Comparison of ENCODE assay signal across 9 mouse cellular contexts in the genomic region with DNA sequence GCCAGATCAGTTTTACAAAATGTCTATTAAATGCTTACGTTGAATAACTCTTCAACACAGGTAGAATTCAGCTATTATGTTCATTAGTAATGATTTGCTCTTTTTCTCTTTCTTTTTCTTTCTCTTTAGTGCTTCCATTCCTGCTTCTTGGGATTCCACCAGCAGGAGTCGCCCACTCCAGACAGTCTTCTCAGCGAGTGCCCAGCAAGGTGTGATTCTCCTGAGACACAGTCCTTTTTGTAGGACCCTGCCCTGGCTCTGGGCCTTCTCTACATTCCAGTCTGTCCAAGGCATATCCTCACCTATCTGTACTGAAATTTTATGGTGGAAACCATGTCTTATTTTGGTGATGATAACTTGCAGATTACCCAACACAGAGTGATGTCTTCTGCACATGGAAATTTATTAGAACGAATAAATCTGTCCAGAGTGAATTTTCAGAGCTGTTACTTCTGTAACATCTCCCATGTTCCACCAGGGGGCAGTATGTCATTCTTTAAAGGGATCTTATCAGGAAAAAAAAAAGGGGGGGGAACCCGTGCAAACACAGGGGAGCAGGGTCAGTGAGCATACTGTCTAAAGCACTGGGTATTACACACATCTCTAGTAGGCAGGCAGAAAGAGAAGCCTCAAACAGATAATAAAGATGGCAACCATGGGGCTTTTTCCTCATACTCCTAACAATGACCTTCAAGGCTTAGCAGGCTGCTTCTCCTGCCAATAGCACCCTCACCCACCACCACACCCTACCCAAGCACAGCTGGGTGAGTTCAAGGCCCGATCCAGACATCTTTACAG. TPM values are rescaled to one million over a fixed set of nuclear protein-coding genes. Genes with fewer than 3 reads are reported as not detected.
DNase-seq lines count a peak whose midpoint lies in the region; ATAC-seq and TF ChIP-seq lines count a peak whose summit lies in the region.
"Had no signal": no experiment of that assay in that cellular context is flagged by ENCODE, and none has a peak within 500 bp of the region (broad histone marks: within the 10 kb centered on the region; RNA-seq: fewer than 3 reads in every experiment).

No protein-coding gene starts in this region.

- no peak overlapping the region for H3K4me2 ChIP-seq in neural tube, embryonic 12.5 days (replicated peaks)
- no peak overlapping the region for H3K4me2 ChIP-seq in neural tube, embryonic 15.5 days
- H3K4me2 ChIP-seq in liver, embryonic 11.5 days = no peak overlapping the region
- H3K4me2 ChIP-seq: limb, embryonic 13.5 days had no signal

- H3K27me3 ChIP-seq in cerebellum, adult 2 months (ENCODE audit: control insufficient read depth, insufficient read depth, low read length) = no peaks in the 10 kb centered on the region
- H3K27me3 ChIP-seq in neural tube, embryonic 12.5 days (replicated peaks) = no peaks in the 10 kb centered on the region
- no peaks in the 10 kb centered on the region for H3K27me3 ChIP-seq in neural tube, embryonic 15.5 days (replicated peaks)
- no peaks in the 10 kb centered on the region for H3K27me3 ChIP-seq in liver, embryonic 11.5 days (replicated peaks; ENCODE audit: control insufficient read depth, insufficient read depth, low read length)
- H3K27me3 ChIP-seq: limb, embryonic 13.5 days had no signal

- TF ChIP-seq CTCF in cerebellum, adult 2 months (IDR thresholded peaks at IDR 0.05; ENCODE audit: borderline replicate concordance, insufficient read depth, low read depth, low read length) = peak; percentile 18; the same call in 1 of the 2 replicates

- no peak for TF ChIP-seq POLR2A in cerebellum, adult 2 months (IDR thresholded peaks at IDR 0.05; ENCODE audit: borderline replicate concordance, insufficient read depth, low read length)

- no peak overlapping the region for H3K27ac ChIP-seq in cerebellum, adult 2 months (ENCODE audit: insufficient read depth, low read length)
- no peak overlapping the region for H3K27ac ChIP-seq in neural tube, embryonic 12.5 days
- H3K27ac ChIP-seq in neural tube, embryonic 15.5 days (replicated peaks) = no peak overlapping the region
- no peak overlapping the region for H3K27ac ChIP-seq in liver, embryonic 11.5 days (ENCODE audit: low read depth, low read length)
- H3K27ac ChIP-seq: limb, embryonic 13.5 days had no signal

- WGBS in cerebellum, adult 2 months = 40% methylated on average over 6 of the region's 6 CpGs
- WGBS in neural tube, embryonic 12.5 days = 44% methylated on average over 6 of the region's 6 CpGs
- WGBS in neural tube, embryonic 15.5 days = 37% methylated on average over 6 of the region's 6 CpGs
- 37% methylated on average over 6 of the region's 6 CpGs for WGBS in liver, embryonic 11.5 days

- no peak overlapping the region for H3K9ac ChIP-seq in neural tube, embryonic 12.5 days
- H3K9ac ChIP-seq in neural tube, embryonic 15.5 days (replicated peaks) = no peak overlapping the region
- H3K9ac ChIP-seq in liver, embryonic 11.5 days (ENCODE audit: low read depth, low read length) = no peak overlapping the region
- H3K9ac ChIP-seq: limb, embryonic 13.5 days had no signal

- peak; percentile 44 for ATAC-seq in neural tube, embryonic 12.5 days (ENCODE audit: low FRiP score, low read depth)
- ATAC-seq in neural tube, embryonic 15.5 days (ENCODE audit: low FRiP score) = no peak
- peak; percentile 45; the same call in 1 of the 2 replicates for ATAC-seq in liver, embryonic 11.5 days (replicated peaks; ENCODE audit: low FRiP score)

- H3K36me3 ChIP-seq in neural tube, embryonic 12.5 days = no peaks in the 10 kb centered on the region
- no peaks in the 10 kb centered on the region for H3K36me3 ChIP-seq in neural tube, embryonic 15.5 days
- H3K36me3 ChIP-seq in liver, embryonic 11.5 days (ENCODE audit: control insufficient read depth, insufficient read depth, low read length) = no peaks in the 10 kb centered on the region
- H3K36me3 ChIP-seq: limb, embryonic 13.5 days had no signal

- H3K9me3 ChIP-seq in neural tube, embryonic 12.5 days = no peaks in the 10 kb centered on the region
- H3K9me3 ChIP-seq in neural tube, embryonic 15.5 days (replicated peaks) = no peaks in the 10 kb centered on the region
- no peaks in the 10 kb centered on the region for H3K9me3 ChIP-seq in liver, embryonic 11.5 days (ENCODE audit: control insufficient read depth, low read length)
- H3K9me3 ChIP-seq: limb, embryonic 13.5 days had no signal

- H3K4me3 ChIP-seq in cerebellum, adult 2 months (replicated peaks; ENCODE audit: insufficient read depth, low read depth, low read length) = no peak overlapping the region
- no peak overlapping the region for H3K4me3 ChIP-seq in neural tube, embryonic 12.5 days
- no peak overlapping the region for H3K4me3 ChIP-seq in neural tube, embryonic 15.5 days (replicated peaks)
- H3K4me3 ChIP-seq in liver, embryonic 11.5 days (ENCODE audit: low read depth, low read length) = no peak overlapping the region
- H3K4me3 ChIP-seq: limb, embryonic 13.5 days had no signal

- peak in 1 of 2 experiments; percentile 3 for DNase-seq in cerebellum, adult 2 months
- DNase-seq in cerebellum, adult 8-10 months = no peak
- no peak for DNase-seq in liver, embryonic 11.5 days (ENCODE audit: low spot score)
- peak; percentile 49 for DNase-seq in yolk sac, embryonic 10.5 days (ENCODE audit: low spot score)
- DNase-seq in right cerebral cortex, adult 18-20 months = no peak
- no peak for DNase-seq in ovary, postnatal 10 days (ENCODE audit: low spot score)

- H3K4me1 ChIP-seq in cerebellum, adult 2 months (ENCODE audit: control insufficient read depth, insufficient read depth, low read length) = no peaks in the 10 kb centered on the region
- no peaks in the 10 kb centered on the region for H3K4me1 ChIP-seq in neural tube, embryonic 12.5 days
- H3K4me1 ChIP-seq in neural tube, embryonic 15.5 days = no peaks in the 10 kb centered on the region
- no peaks in the 10 kb centered on the region; the same call in 1 of the 2 replicates for H3K4me1 ChIP-seq in liver, embryonic 11.5 days (replicated peaks; ENCODE audit: control insufficient read depth, insufficient read depth, low read length)
- H3K4me1 ChIP-seq: limb, embryonic 13.5 days had no signal

RNA-seq across cellular contexts. Expression of gene Lurap1l, which starts 37.4 kb away (rescaled TPM):
- 5.0 and 7.0 TPM in 2 replicates for polyA plus RNA-seq in cerebellum, adult 2 months (2012; rRNA removed)
- polyA plus RNA-seq in neural tube, embryonic 12.5 days (2016; fragmentation: Nextera tagmentation; extraction: Ambion mirVana) = 5.7 and 5.9 TPM in 2 replicates
- 14.6 and 14.7 TPM in 2 replicates for polyA plus RNA-seq in neural tube, embryonic 15.5 days (2015; fragmentation: Nextera tagmentation; extraction: Ambion mirVana)
- polyA plus RNA-seq in liver, embryonic 11.5 days (2014; fragmentation: Nextera tagmentation; extraction: Ambion mirVana) = 3.8 and 3.9 TPM in 2 replicates

RNA-seq across cellular contexts. Expression of gene Tyrp1, which starts 39.1 kb away (rescaled TPM):
- polyA plus RNA-seq in cerebellum, adult 2 months (2012; rRNA removed) = 0.21 and 0.33 TPM in 2 replicates
- polyA plus RNA-seq in neural tube, embryonic 12.5 days (2016; fragmentation: Nextera tagmentation; extraction: Ambion mirVana) = not detected in 2 replicates
- polyA plus RNA-seq in neural tube, embryonic 15.5 days (2015; fragmentation: Nextera tagmentation; extraction: Ambion mirVana) = 0.50 and 0.55 TPM in 2 replicates
- polyA plus RNA-seq in liver, embryonic 11.5 days (2014; fragmentation: Nextera tagmentation; extraction: Ambion mirVana) = not detected in 2 replicates
